Mouse (Mus musculus): ENCODE measurements around the gene Pde3b.
"Not testable (repeated sequence)": the region's sequence is repeated elsewhere in the genome, so short reads cannot be mapped to it uniquely, and the experiment has no call there.

The Pde3b gene

DNA sequence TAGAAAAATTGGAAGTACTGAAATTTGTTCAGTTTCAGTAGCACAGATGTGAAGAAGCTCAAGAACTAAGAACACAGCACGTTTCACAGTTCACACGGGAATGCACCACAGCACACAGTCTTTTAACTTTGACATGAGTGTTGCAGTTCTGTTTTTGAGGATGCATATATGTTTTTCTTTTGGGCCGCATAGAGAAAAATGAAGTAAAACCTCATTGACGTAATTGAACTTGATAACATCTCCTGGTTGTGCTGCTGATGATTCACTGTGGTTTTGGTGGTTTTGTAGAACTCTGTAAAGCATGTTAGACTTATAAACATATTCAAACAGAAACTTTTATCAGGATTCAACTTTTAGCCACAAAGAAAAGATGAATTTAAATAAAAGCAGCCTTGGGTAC lies 64.7 kb downstream of the Pde3b start:
- DNase-seq (ENCODE audit: extremely low spot score) = no peak

DNA sequence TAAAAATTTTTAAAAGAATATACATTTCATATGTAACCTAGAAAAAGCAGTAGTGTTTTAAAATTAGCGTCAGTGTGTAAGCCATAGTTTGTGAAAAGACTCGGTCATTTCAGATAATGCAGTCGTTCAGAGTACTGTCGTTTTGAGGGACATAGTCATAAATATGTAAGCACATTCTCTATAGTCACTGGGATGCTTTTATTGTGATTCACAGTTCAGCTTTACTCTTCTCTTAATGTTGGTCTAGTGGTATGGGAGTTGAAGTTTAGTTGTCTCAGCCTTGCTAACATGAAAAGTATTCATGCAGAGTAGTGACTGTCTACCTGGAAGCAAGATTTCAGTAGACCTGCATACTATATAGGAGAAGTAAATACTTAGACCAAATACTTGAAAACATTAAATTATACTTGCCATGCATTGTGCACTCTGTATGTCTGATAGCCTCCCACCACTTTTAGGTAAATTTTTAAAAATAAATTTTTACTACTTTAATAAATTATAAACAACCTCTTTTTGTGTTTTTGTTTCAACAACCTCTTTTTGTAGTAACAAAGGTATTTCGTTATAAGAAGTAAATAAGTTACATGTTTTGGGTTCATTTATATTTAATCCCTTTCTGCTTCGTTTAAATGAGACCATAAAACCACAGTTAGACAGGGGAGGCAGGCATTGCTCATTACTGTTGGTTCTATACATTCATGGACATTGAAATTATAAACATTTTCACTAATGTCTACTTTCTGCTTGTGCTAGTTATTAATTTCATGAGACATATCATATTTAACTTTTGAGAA lies 65.3 kb downstream of the Pde3b start:
- no peak for DNase-seq (ENCODE audit: extremely low spot score)

DNA sequence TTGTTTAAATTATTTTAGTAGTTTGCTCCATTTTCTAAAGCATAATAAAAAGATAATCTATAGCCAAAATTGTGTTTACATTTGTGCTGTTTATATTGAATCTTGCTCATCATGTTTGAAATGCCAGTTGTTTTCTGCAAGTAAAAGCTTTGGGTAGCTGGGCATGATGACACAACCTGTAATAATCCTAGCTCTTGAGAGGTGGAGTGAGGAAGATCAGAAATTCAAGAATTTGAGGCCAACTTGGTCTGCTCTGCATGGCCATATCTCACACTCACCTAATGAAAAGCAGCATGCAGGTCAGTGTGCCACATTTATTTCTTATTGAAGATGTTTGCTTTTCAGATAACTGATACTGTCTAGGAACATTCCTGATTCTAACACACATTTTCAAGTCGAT lies 65.9 kb downstream of the Pde3b start:
- no peak for DNase-seq (ENCODE audit: extremely low spot score)

DNA sequence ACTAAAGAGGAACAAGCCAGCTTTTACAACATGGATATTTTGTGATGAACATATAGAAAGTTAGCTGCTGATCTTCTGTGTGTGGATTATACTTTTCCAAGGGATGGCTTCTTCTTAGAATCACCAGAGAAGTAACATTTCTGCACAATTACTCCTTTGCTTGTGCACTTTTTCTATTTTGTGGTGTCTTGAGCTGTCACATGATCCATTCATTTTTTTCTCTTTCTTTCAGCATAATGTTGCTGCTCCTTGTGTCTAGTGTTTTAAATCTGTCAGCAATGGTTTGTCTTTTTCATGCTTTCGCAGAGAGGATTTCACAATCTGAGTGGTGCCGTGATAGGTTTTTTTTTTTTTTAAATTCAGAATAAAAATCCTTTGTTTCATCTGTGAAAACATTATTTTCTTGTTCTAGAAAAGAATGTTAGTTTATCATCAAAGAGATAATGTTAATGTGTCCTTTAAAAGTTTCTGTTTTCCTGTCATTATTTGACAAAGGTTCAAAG lies 66.4 kb downstream of the Pde3b start:
- no peak for DNase-seq (ENCODE audit: extremely low spot score)

DNA sequence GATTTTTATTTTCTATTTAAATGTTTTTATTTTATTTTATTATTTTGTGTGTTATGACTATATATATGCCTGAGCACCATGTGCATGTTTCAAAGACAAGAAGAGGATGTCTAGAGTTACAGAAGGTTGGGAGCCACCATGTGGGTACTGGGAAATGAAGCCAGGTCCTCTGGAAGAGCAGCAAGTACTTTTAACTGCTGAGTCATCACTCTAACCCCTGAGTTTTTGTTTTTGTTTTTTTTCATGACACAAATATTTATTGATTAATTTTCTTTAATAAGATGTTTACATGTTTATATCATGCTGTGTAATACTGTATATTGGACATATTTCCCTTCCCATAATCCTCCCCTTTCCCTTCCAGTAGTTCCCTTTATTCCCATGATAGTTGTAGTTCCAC lies 77.5 kb downstream of the Pde3b start:
- DNase-seq (ENCODE audit: extremely low spot score) = no peak

DNA sequence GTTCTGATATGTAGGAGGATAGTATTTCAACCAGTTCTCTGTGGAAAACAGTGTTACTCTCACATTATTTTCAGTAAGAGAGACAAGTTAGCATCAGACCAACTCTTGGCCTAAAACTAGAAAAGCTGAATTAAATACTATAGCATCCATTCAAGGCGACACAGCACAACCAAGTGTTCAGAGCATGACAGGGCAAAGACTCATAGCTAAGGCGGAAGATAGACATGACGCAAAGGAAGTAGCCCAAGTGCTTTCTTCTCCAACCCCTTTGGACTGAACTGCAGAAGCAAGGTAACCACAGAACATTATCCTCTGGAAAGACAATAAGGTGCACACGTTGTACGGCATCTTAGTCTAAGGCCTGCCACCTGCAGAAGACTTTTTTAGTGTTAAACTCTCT lies 79.0 kb downstream of the Pde3b start:
- DNase-seq (ENCODE audit: extremely low spot score) = no peak

DNA sequence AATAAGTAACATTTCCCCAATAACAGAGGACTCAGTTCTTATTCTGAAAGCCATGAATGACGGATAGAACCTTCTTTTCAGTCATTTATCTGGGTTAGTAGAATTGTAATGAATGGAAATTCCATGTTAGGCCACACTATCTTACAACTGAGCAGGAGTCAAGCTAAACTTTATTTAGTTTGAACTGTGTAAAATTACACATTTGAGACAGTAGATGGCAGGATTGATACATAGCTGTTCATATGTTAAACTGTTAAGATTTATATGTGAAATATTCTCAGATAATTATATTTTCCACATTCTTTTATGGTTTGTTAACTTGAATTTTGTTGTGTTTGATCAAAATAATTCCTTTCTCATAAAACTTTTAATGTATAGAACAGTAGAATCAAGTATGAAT lies 84.2 kb downstream of the Pde3b start:
- no peak for DNase-seq (ENCODE audit: extremely low spot score)

DNA sequence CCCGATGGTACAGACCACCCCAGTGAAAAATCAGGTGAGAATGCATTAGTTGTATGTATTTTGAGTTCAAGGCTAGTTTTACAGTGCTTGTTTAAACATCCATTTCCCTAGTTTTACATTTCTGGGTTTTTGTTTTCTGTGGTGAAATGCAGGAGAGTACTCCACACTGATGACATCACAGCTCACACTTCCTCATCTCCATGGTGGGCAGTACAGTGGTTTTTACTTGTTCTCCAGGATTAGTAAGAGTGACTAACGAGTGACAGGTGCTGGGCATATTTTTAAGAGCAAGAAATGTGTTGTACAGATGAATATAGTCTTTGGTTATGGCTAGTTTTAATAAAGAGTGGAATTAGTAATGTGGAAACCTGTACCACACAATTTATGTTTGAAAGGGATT lies 93.8 kb downstream of the Pde3b start:
- DNase-seq (ENCODE audit: extremely low spot score) = no peak

DNA sequence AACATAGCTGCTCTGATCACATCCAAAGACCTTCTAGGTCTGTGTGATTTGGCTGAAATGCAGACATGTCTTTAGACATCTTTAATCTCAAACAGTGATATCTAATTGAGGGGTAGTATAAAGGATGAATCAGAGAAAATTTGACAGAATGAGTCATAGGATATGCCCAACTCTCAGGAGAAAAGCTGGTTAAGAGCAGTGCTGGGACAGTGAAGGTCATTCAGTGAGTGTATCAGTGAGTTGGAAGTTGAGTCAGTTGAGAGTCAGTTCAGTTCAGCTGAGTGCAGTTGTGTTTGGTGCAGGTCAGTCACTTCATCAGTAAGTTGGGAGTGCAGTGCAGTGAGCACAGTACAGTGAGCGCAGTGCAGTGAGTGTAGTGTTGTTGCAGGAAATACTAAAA lies 105.0 kb downstream of the Pde3b start:
- DNase-seq (ENCODE audit: extremely low spot score) = no peak

DNA sequence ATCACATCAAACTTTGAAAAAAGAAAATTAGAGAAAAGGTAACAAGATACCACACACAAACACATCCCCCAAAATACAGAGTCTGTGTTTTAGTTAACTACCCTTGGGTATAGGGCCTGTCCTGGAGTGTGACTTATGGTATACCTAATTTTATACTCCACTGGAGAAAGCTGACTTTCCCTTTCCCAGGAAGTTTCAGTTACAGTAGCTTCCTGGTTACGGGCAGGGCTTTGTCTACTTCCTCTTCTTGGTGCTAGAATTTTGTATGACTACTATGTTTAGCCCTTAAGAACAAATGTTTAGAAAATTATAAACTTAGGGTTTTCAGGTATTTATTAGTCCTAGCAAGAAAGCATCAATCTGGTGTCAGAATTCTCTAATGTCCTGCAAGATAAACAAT lies 111.2 kb downstream of the Pde3b start:
- DNase-seq (ENCODE audit: extremely low spot score) = no peak

DNA sequence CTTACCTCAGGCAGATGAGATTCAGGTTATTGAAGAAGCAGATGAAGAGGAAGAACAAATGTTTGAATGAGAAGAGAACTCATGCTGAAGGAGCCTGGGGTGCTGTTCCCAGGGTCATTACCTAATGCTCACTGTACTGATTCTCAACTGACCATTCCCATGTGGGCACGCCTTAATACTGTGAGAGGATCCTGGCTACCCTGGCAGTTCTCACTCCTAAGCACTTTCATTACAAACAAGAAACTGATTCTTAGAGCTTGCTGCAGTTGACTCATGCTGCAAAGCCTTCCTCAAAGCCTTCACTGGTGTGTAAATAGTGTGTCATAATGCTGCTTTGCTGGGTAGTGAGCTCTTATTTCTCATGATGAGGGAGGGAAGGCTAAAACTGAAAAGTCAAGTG lies 121.1 kb downstream of the Pde3b start:
- DNase-seq (ENCODE audit: extremely low spot score) = no peak

DNA sequence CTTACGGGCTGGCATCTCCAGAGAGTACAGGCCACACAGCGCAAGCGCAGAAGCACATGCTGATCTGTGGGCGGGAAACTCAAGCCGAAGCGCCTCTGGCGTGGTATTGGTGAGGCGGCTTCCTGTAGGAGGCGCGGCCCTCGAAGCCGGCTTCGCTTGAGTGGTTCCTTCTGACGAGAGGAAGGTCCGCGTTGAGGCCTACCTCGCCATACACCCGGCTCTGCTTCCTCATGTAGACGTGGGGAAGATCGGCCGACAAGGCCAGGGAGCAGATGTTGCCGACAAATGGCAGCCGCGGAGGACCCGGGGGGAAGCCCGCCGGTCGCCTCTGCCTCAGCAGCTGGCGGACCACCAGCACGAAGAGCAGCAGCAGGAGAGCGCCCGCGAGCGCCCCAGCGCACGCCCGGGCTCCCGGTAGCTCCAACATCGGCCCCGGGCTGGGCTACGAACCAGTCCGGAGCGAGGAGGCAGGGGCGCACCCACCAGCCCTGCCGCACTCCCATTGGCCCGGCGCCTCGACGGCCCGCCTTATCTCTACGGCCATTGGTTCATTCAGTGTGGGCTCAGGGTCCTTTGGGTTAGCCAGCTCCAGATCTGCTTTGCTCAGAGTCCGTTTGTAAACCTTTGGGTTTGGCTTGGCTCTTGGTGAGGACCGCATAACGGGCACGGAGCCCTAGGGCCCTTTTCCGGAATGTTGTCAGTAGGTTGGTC lies 147.6 kb downstream of the Pde3b start, which contains the start of gene Cyp2r1:
TSS of gene Cyp2r1 (minus strand) at position 442 of the 711 bp plus-strand sequence.
- peak; percentile 87 for DNase-seq (ENCODE audit: extremely low spot score)

DNA sequence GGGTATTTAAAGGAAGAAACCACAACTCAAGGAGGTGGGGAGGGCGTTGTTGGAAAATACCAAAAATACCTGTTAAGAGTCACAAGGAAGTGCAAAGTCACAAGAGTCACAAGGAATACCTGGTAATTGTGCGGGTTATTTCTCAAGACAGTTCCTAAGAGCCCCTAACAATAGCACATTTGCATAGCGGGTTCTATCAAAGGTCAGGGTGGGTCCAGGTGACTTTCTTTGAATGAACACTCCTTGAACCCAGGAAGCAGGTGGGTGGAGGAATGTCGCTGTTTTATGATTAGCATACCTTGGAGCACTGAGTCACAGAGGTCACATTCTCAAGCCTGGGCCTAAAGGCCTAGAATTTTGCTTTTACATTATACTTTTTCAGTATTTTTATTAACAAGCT lies 158.8 kb downstream of the Pde3b start:
- DNase-seq (ENCODE audit: extremely low spot score) = not testable (repeated sequence)

DNA sequence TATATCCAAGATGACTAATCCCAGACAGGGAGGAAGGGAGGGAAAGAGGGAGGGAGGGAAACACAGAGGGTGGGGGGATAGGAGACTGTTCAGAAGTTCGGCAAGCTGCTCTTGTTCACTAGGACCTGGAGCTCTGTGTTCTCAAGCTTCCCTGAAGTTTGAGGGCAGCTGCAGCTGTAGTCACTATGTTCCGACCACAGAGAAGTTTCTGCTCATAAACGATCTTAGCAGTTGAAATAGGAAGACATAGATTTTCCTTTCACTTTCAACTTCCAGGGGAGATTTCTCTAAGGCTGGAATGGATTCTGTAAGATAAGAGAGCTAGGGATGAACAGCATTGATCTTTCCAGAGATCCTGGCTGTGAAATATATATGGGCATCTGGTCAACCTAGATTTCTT lies 161.8 kb downstream of the Pde3b start:
- DNase-seq (ENCODE audit: extremely low spot score) = no peak

DNA sequence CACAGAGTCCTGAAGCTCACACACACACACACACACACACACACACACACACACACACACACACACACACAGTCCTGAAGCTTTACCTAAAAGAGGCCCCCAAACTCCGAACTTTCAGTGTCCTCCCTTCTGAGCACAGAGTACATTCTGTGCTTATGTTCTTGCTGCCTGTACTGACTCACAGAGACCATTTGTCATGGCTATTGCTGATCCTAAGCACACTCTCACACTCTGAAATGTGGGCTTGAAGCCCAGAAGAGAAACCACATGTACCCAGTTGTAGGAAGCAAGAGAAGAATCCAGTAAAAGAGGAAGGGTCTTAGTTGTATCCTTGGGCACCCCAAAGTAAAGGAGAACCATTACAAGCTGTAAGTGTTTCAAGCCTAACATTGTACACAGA lies 162.6 kb downstream of the Pde3b start:
- DNase-seq (ENCODE audit: extremely low spot score) = no peak

DNA sequence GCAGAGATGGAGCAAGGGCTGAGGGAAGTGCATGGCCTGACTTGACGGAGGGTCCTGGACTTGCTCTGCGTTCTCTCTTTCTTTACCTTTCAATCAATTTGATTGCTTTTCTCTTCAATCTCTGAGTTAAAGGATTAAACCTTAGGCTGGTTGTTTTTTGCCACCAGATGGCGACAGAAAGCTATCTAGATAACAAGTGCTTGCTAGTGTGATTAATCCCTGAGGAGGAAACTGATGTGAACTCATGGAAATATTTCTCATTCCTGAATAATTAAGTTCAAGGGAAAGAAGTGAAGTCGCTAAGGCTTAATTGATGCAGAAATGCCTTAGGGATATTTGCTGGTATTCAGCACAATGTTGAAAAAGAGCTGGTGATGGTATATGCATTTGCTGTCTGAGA lies 165.3 kb downstream of the Pde3b start:
- peak; percentile 31 for DNase-seq (ENCODE audit: extremely low spot score)

DNA sequence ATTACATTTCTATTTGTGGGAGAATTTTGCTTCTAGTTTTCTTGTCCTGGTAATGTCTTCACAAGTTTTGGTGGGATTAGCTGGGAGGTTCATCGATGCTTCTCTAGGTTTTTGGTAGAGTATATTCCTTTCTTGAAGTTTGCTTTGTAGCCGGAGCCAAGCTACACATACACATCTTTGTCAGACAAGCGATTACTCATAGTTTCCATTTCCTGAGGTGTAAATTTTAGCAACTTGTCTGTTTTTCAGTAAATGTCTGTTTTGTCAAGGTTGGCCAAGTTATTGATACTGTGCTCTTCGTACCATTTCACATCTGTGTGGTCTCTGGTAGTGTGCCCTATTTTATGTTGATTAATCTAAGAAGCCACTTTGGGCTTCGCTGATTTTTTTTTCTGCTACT lies 166.1 kb downstream of the Pde3b start:
- DNase-seq (ENCODE audit: extremely low spot score) = no peak

DNA sequence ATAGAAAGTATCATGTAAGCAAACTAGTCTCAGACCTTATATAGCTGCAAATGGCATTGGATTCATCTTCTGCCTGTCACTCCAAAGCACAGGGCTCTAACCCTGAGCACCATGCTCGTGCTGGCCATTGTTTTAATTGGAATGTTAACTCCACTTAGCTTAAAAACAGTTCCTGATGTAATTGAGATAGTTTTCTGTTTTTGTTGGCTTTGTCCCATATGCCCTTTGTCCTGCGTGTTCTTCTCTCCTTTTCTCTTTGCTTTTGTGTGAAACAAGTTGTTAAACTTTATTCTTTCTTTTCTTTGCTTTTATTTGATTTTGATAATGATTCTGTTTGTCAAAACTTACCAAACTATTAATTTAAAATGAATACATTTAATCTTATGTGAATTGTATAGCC lies 167.4 kb downstream of the Pde3b start:
- no peak for DNase-seq (ENCODE audit: extremely low spot score)

All from embryo, embryonic 9.5 days (tissue).